8 mouse cellular contexts compared by ENCODE assay signal in the genomic region with DNA sequence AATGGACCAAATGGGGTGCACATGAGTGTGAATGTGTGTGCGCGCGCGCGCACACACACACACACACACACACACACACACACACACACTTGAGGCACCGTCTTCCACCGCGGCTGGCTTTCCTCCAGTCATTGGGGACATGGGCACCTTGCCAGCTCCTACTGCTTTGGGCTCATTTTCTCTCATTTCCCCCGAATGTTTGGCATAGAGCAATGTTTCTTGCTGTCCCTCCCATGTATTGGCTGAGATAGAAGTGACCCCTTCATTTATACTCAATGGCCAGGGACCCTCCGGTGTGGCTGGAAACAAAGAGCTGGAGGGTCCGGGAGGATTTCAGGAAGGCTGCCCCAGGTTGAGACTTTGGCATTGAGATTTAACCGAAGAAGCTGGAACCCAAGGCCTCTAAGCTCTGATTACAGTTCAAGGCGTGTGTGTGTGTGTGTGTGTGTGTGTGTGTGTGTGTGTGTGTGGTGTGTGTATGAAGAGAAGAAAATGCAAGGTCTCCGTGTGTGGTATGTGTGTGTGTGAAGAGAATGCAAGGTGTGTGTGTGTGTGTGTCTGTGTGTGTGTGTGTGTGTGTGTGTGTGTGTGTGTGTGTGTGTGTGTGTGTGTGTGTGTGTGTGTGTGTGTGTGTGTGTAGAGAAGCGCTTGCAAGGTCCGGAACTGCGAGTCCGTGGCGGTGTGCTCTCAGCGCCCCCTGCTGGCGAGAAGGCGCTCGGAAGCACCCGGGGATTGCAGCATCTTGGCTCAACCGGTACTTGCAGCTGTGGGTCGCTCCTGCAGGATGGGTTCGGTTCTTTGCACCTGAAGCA. TPM values are rescaled to one million over a fixed set of nuclear protein-coding genes. Genes with fewer than 3 reads are reported as not detected.
DNase-seq lines count a peak whose midpoint lies in the region; ATAC-seq and TF ChIP-seq lines count a peak whose summit lies in the region.

No protein-coding gene starts in this region.

- H3K27ac ChIP-seq in hindbrain, embryonic 15.5 days (replicated peaks), result no peak overlapping the region
- H3K27ac ChIP-seq in left cerebral cortex, adult 2 months, result no peak overlapping the region

- no peaks in the 10 kb centered on the region for H3K36me3 ChIP-seq in hindbrain, embryonic 15.5 days

- peak; percentile 71 for DNase-seq in T-cell, adult 2 months (ENCODE audit: low spot score)
- DNase-seq in cerebellum, postnatal 25 days, result peak; percentile 88 to 92
- DNase-seq in gastrocnemius, adult 18-20 months (ENCODE audit: low spot score), result peak; percentile 78
- peak; percentile 80 to 84 for DNase-seq in left cerebral cortex, adult 2 months (ENCODE audit: extremely low spot score in 1 of 2, low spot score in 2 of 2)
- peak; percentile 85 to 87 for DNase-seq in lung, postnatal 4 days
- peak; percentile 57 for DNase-seq in retina, postnatal 7 days (ENCODE audit: low read depth, low spot score)
- peak; percentile 88 for DNase-seq in thymus, postnatal 4 days

- H3K4me1 ChIP-seq in hindbrain, embryonic 15.5 days (replicated peaks), result peaks cover 8% of the 10 kb centered on the region

- ATAC-seq in hindbrain, embryonic 15.5 days (ENCODE audit: low FRiP score, low read depth), result peak; percentile 81; the same call in 1 of the 2 replicates

- WGBS in hindbrain, embryonic 15.5 days, result 50% methylated on average over 18 of the region's 27 CpGs

- H3K9me3 ChIP-seq in hindbrain, embryonic 15.5 days, result no peaks in the 10 kb centered on the region

- H3K9ac ChIP-seq in hindbrain, embryonic 15.5 days, result no peak overlapping the region

- intact Hi-C loops in left cerebral cortex, adult 2 months (cut with DNase I), result loop anchor here (2.0 kb wide), 2 partner anchors 269 to 379 kb away; no protein-coding TSS in a partner anchor

- no peak overlapping the region; the same call in 1 of the 2 replicates for H3K4me3 ChIP-seq in hindbrain, embryonic 15.5 days
- no peak overlapping the region for H3K4me3 ChIP-seq in left cerebral cortex, adult 2 months

- H3K4me2 ChIP-seq in hindbrain, embryonic 15.5 days, result peak overlapping the region; percentile 44

- TF ChIP-seq CTCF in left cerebral cortex, adult 2 months (IDR thresholded peaks at IDR 0.05), result peak; percentile 61

- H3K27me3 ChIP-seq in hindbrain, embryonic 15.5 days, result no peaks in the 10 kb centered on the region

RNA-seq across cellular contexts. Expression of a gene that starts 9.3 kb away (rescaled TPM):
- 1 to 10 TPM; 7.8 to 7.9 TPM for total RNA-seq in gastrocnemius, adult 18-20 months (2021)
- polyA plus RNA-seq in hindbrain, embryonic 15.5 days (2015; fragmentation: Nextera tagmentation; extraction: Ambion mirVana), result 24.8 and 24.9 TPM in 2 replicates
- 10 to 100 TPM; 16.2 to 16.3 TPM for total RNA-seq in left cerebral cortex, adult 2 months (2021)
